Mouse (Mus musculus): ENCODE data around the gene Tspan4. TPM values are rescaled to one million over a fixed set of nuclear protein-coding genes. Genes with fewer than 3 reads are reported as not detected.

The Tspan4 gene
- total RNA-seq, 2 experiments from 2014 or later: 37.3 to 38.9 TPM

GRCm38 (mm10) chr7:141540312-141541081 is 65.5 kb downstream of the Tspan4 start:
- intact Hi-C loops (cut with DNase I): no loop called here
- peak; percentile 76 to 79 for DNase-seq

- DNase-seq: no peak
- intact Hi-C loops (cut with DNase I): no loop called here
Measured at GRCm38 (mm10) chr7:141541681-141542080, 66.6 kb downstream of the Tspan4 start.

- DNase-seq: no peak
- intact Hi-C loops (cut with DNase I): no loop called here
Measured at GRCm38 (mm10) chr7:141542588-141542987, 67.5 kb downstream of the Tspan4 start.

Other genes with a start within 250 kb of the Tspan4 start
- gene Phrf1, start 246.5 kb upstream of the Tspan4 start, total RNA-seq (2021): 10 to 100 TPM; 46.1 to 47.4 TPM
- gene Irf7, start 208.8 kb upstream of the Tspan4 start, total RNA-seq (2021): 1 to 10 TPM; 1.7 TPM
- not detected for gene Cdhr5, start 198.5 kb upstream of the Tspan4 start, total RNA-seq (2021)
- under 1 TPM in 1 of 2 experiments, not detected in 1; 0.48 TPM for gene Sct, start 196.1 kb upstream of the Tspan4 start, total RNA-seq (2021)
- not detected for gene Drd4, start 183.2 kb upstream of the Tspan4 start, total RNA-seq (2021)
- gene Deaf1, start 147.6 kb upstream of the Tspan4 start, total RNA-seq (2021): 10 to 100 TPM; 25.0 to 27.0 TPM
- gene Tmem80, start 147.5 kb upstream of the Tspan4 start, total RNA-seq (2021): 10 to 100 TPM; 13.5 to 14.7 TPM
- 1 to 10 TPM; 2.8 to 3.0 TPM for gene Eps8l2, start 136.4 kb upstream of the Tspan4 start, total RNA-seq (2021)
- 100 to 1,000 TPM; 137 to 155 TPM for gene Taldo1, start 83.0 kb upstream of the Tspan4 start, total RNA-seq (2021)
- 10 to 100 TPM; 12.2 to 15.0 TPM for gene Gatd1, start 61.1 kb upstream of the Tspan4 start, total RNA-seq (2021)
- 1 to 10 TPM; 1.6 TPM for gene Cend1, start 45.7 kb upstream of the Tspan4 start, total RNA-seq (2021)
- 10 to 100 TPM; 53.3 to 59.8 TPM for gene Slc25a22, start 37.3 kb upstream of the Tspan4 start, total RNA-seq (2021)
- gene Pidd1, start 31.2 kb upstream of the Tspan4 start, total RNA-seq (2021): 1 to 10 TPM; 2.3 to 3.5 TPM
- 1,000 to 10,000 TPM; 1,065 to 1,124 TPM for gene Rplp2, start 27.9 kb upstream of the Tspan4 start, total RNA-seq (2021)
- gene Pnpla2, start 20.0 kb upstream of the Tspan4 start, total RNA-seq (2021): 100 to 1,000 TPM; 244 to 353 TPM
- 10 to 100 TPM; 23.2 to 26.1 TPM for gene Cracr2b, start 14.1 kb upstream of the Tspan4 start, total RNA-seq (2021)
- 100 to 1,000 TPM; 297 to 312 TPM for gene Cd151, start 7.8 kb upstream of the Tspan4 start, total RNA-seq (2021)
- 10 to 100 TPM; 59.8 to 65.5 TPM for gene Polr2l, start 108 bp upstream of the Tspan4 start, total RNA-seq (2021)
- gene Chid1, start 64.6 kb downstream of the Tspan4 start, total RNA-seq (2021): 10 to 100 TPM; 32.7 to 37.3 TPM
- gene Ap2a2, start 86.9 kb downstream of the Tspan4 start, total RNA-seq (2021): 10 to 100 TPM; 60.4 to 60.9 TPM
- gene Muc6, start 180.1 kb downstream of the Tspan4 start, total RNA-seq (2021): not detected
- 1 to 10 TPM in 1 of 2 experiments, under 1 TPM in 1; 0.74 to 1.3 TPM for gene Muc2, start 215.1 kb downstream of the Tspan4 start, total RNA-seq (2021)

All from heart, postnatal 10 days (tissue).